Comparison of ENCODE assay signal across 9 mouse cellular contexts in the genomic region with DNA sequence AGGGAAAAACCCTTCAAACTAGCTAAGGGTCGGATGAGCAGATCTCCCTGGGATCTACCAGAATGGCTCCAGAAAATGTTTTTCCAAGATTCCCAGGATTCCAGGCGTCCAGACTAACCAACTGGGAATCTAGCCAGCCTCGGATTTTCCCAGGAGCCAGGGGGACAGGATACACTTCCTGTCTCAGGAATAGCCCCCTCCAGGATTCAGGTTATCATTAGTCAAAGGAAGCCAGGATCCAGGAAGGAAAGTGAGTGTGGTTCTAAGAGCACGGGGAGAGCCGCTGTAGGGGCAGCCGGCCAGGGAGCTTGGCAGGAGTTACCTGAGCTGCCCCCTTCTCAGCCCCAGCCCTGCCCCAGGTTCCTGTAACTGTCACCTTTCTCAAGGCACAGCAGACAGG. TPM values are rescaled to one million over a fixed set of nuclear protein-coding genes. Genes with fewer than 3 reads are reported as not detected.
DNase-seq lines count a peak whose midpoint lies in the region; ATAC-seq and TF ChIP-seq lines count a peak whose summit lies in the region.
"Had no signal": no experiment of that assay in that cellular context is flagged by ENCODE, and none has a peak within 500 bp of the region (broad histone marks: within the 10 kb centered on the region; RNA-seq: fewer than 3 reads in every experiment).

No protein-coding gene starts in this region.

- no peaks in the 10 kb centered on the region for H3K9me3 ChIP-seq in limb, embryonic 12.5 days
- no peaks in the 10 kb centered on the region for H3K9me3 ChIP-seq in midbrain, embryonic 14.5 days (ENCODE audit: control insufficient read depth, low read length)
- H3K9me3 ChIP-seq: megakaryocyte, embryonic 14.5 days had no signal

- H3K27me3 ChIP-seq in limb, embryonic 12.5 days: no peaks in the 10 kb centered on the region
- no peaks in the 10 kb centered on the region for H3K27me3 ChIP-seq in midbrain, embryonic 14.5 days (ENCODE audit: control insufficient read depth, insufficient read depth, low read length)

- DNase-seq in gastrocnemius, adult 18-20 months (ENCODE audit: low spot score): peak; percentile 43
- DNase-seq in gastrocnemius, adult 8-10 months (ENCODE audit: low spot score in 2 of 2): no peak
- DNase-seq in heart, postnatal 10 days: peak; percentile 75 to 76
- DNase-seq in ovary, postnatal 14 days (ENCODE audit: low spot score): no peak
- DNase-seq in midbrain, embryonic 14.5 days: no peak

- no peak for TF ChIP-seq CTCF in cortical plate, adult 2 months (IDR thresholded peaks at IDR 0.05; ENCODE audit: extremely low read depth, insufficient read depth, low read length)

- H3K4me3 ChIP-seq in cortical plate, adult 2 months (ENCODE audit: insufficient read depth, low read length): no peak overlapping the region
- no peak overlapping the region for H3K4me3 ChIP-seq in limb, embryonic 12.5 days (replicated peaks)
- no peak overlapping the region for H3K4me3 ChIP-seq in midbrain, embryonic 14.5 days (replicated peaks; ENCODE audit: low read depth, low read length)
- H3K4me3 ChIP-seq: megakaryocyte, embryonic 14.5 days had no signal

- no peak for TF ChIP-seq POLR2A in cortical plate, adult 2 months (IDR thresholded peaks at IDR 0.05; ENCODE audit: extremely low read depth, insufficient read depth, low read length)

- H3K4me1 ChIP-seq in cortical plate, adult 2 months (ENCODE audit: control insufficient read depth, insufficient read depth, low read length): peaks cover 3% of the 10 kb centered on the region; the same call in 1 of the 2 replicates
- H3K4me1 ChIP-seq in limb, embryonic 12.5 days (replicated peaks): peaks cover 10% of the 10 kb centered on the region
- peaks cover 13% of the 10 kb centered on the region for H3K4me1 ChIP-seq in midbrain, embryonic 14.5 days (ENCODE audit: control insufficient read depth, insufficient read depth, low read length)

- intact Hi-C loops in heart, postnatal 10 days (cut with DNase I): no loop called here

- WGBS in limb, embryonic 12.5 days: 83% methylated on average over 6 of the region's 6 CpGs
- 87% methylated on average over 6 of the region's 6 CpGs for WGBS in midbrain, embryonic 14.5 days

- H3K4me2 ChIP-seq in limb, embryonic 12.5 days: no peak overlapping the region
- H3K4me2 ChIP-seq in midbrain, embryonic 14.5 days (ENCODE audit: low read length): no peak overlapping the region

- ATAC-seq in limb, embryonic 12.5 days (ENCODE audit: insufficient number of reproducible peaks, insufficient read depth, low FRiP score, low TSS enrichment, low read depth): no peak
- ATAC-seq in megakaryocyte, adult 5-6 weeks (ENCODE audit: poor library complexity, severe bottlenecking): no peak
- ATAC-seq in midbrain, embryonic 14.5 days (ENCODE audit: low FRiP score, low TSS enrichment): no peak

- H3K27ac ChIP-seq in cortical plate, adult 2 months (ENCODE audit: insufficient read depth, low read length): peak overlapping the region; percentile 15; the same call in 1 of the 2 replicates
- H3K27ac ChIP-seq in limb, embryonic 12.5 days: 0 out of 2 replicates have a peak overlapping the region, but pooled peaks have one; percentile 23
- H3K27ac ChIP-seq in midbrain, embryonic 14.5 days (replicated peaks; ENCODE audit: low read depth, low read length): no peak overlapping the region

- no peak overlapping the region for H3K9ac ChIP-seq in limb, embryonic 12.5 days (replicated peaks)
- no peak overlapping the region for H3K9ac ChIP-seq in midbrain, embryonic 14.5 days (replicated peaks; ENCODE audit: low read length)

- peaks cover 60% of the 10 kb centered on the region for H3K36me3 ChIP-seq in limb, embryonic 12.5 days
- H3K36me3 ChIP-seq in midbrain, embryonic 14.5 days (ENCODE audit: control insufficient read depth, insufficient read depth, low read length): peaks cover 43% of the 10 kb centered on the region

RNA-seq across cellular contexts. Expression of gene Tnfaip1, which starts 5.1 kb away (rescaled TPM):
- 10 to 100 TPM; 44.0 to 48.1 TPM for total RNA-seq in gastrocnemius, adult 18-20 months (2021)
- 10 to 100 TPM; 44.2 to 54.5 (median 48.9) TPM for total RNA-seq in gastrocnemius, adult 8-10 months (2022)
- polyA plus RNA-seq in cortical plate, adult 2 months (2012; rRNA removed): 38.2 and 38.9 TPM in 2 replicates
- total RNA-seq in heart, postnatal 10 days (2021): 10 to 100 TPM; 62.7 to 66.2 TPM
- polyA plus RNA-seq in limb, embryonic 12.5 days (2016; fragmentation: Nextera tagmentation; extraction: Ambion mirVana): 70.4 and 72.5 TPM in 2 replicates
- 13.2 and 13.4 TPM in 2 replicates for total RNA-seq in megakaryocyte, adult 5-6 weeks (2015)
- 6.8 and 10.2 TPM in 2 replicates for total RNA-seq in megakaryocyte, adult 5-6 weeks (2017)
- polyA plus RNA-seq in midbrain, embryonic 14.5 days (2014; fragmentation: Nextera tagmentation; extraction: Ambion mirVana): 51.7 and 58.4 TPM in 2 replicates

RNA-seq across cellular contexts. Expression of gene Ift20, which starts 5.1 kb away (rescaled TPM):
- total RNA-seq in gastrocnemius, adult 18-20 months (2021): 10 to 100 TPM; 17.5 to 17.6 TPM
- 10 to 100 TPM; 12.7 to 21.1 (median 17.3) TPM for total RNA-seq in gastrocnemius, adult 8-10 months (2022)
- 100 and 101 TPM in 2 replicates for polyA plus RNA-seq in cortical plate, adult 2 months (2012; rRNA removed)
- 10 to 100 TPM; 50.6 to 53.5 TPM for total RNA-seq in heart, postnatal 10 days (2021)
- 129 and 132 TPM in 2 replicates for polyA plus RNA-seq in limb, embryonic 12.5 days (2016; fragmentation: Nextera tagmentation; extraction: Ambion mirVana)
- 80.0 and 89.7 TPM in 2 replicates for total RNA-seq in megakaryocyte, adult 5-6 weeks (2015)
- 96.0 and 119 TPM in 2 replicates for total RNA-seq in megakaryocyte, adult 5-6 weeks (2017)
- 133 and 135 TPM in 2 replicates for polyA plus RNA-seq in midbrain, embryonic 14.5 days (2014; fragmentation: Nextera tagmentation; extraction: Ambion mirVana)

RNA-seq across cellular contexts. Expression of gene Poldip2, which starts 19.1 kb away (rescaled TPM):
- 100 to 1,000 TPM in 1 of 2 experiments, 10 to 100 TPM in 1; 99.0 to 100 TPM for total RNA-seq in gastrocnemius, adult 18-20 months (2021)
- 100 to 1,000 TPM in 1 of 4 experiments, 10 to 100 TPM in 3; 95.0 to 105 (median 98.5) TPM for total RNA-seq in gastrocnemius, adult 8-10 months (2022)
- polyA plus RNA-seq in cortical plate, adult 2 months (2012; rRNA removed): 113 and 127 TPM in 2 replicates
- total RNA-seq in heart, postnatal 10 days (2021): 100 to 1,000 TPM; 161 to 163 TPM
- polyA plus RNA-seq in limb, embryonic 12.5 days (2016; fragmentation: Nextera tagmentation; extraction: Ambion mirVana): 176 and 180 TPM in 2 replicates
- 13.4 and 22.4 TPM in 2 replicates for total RNA-seq in megakaryocyte, adult 5-6 weeks (2015)
- total RNA-seq in megakaryocyte, adult 5-6 weeks (2017): 15.9 and 23.1 TPM in 2 replicates
- polyA plus RNA-seq in midbrain, embryonic 14.5 days (2014; fragmentation: Nextera tagmentation; extraction: Ambion mirVana): 165 and 171 TPM in 2 replicates

RNA-seq across cellular contexts. Expression of gene Tmem199, which starts 19.1 kb away (rescaled TPM):
- total RNA-seq in gastrocnemius, adult 18-20 months (2021): 10 to 100 TPM; 13.3 to 15.1 TPM
- 10 to 100 TPM; 11.0 to 16.0 (median 14.4) TPM for total RNA-seq in gastrocnemius, adult 8-10 months (2022)
- 57.8 and 62.4 TPM in 2 replicates for polyA plus RNA-seq in cortical plate, adult 2 months (2012; rRNA removed)
- total RNA-seq in heart, postnatal 10 days (2021): 10 to 100 TPM; 14.9 to 16.6 TPM
- polyA plus RNA-seq in limb, embryonic 12.5 days (2016; fragmentation: Nextera tagmentation; extraction: Ambion mirVana): 51.9 and 56.1 TPM in 2 replicates
- total RNA-seq in megakaryocyte, adult 5-6 weeks (2015): 18.5 and 24.4 TPM in 2 replicates
- 26.1 and 27.3 TPM in 2 replicates for total RNA-seq in megakaryocyte, adult 5-6 weeks (2017)
- 104 and 108 TPM in 2 replicates for polyA plus RNA-seq in midbrain, embryonic 14.5 days (2014; fragmentation: Nextera tagmentation; extraction: Ambion mirVana)

RNA-seq across cellular contexts. Expression of gene Tmem97, which starts 19.5 kb away (rescaled TPM):
- total RNA-seq in gastrocnemius, adult 18-20 months (2021): 1 to 10 TPM; 1.0 to 1.5 TPM
- 1 to 10 TPM; 1.2 to 1.6 (median 1.5) TPM for total RNA-seq in gastrocnemius, adult 8-10 months (2022)
- polyA plus RNA-seq in cortical plate, adult 2 months (2012; rRNA removed): 17.8 and 20.8 TPM in 2 replicates
- 10 to 100 TPM; 14.5 to 16.8 TPM for total RNA-seq in heart, postnatal 10 days (2021)
- 63.3 and 63.9 TPM in 2 replicates for polyA plus RNA-seq in limb, embryonic 12.5 days (2016; fragmentation: Nextera tagmentation; extraction: Ambion mirVana)
- total RNA-seq in megakaryocyte, adult 5-6 weeks (2015): 24.9 and 25.6 TPM in 2 replicates
- 12.2 and 18.0 TPM in 2 replicates for total RNA-seq in megakaryocyte, adult 5-6 weeks (2017)
- 32.0 and 32.8 TPM in 2 replicates for polyA plus RNA-seq in midbrain, embryonic 14.5 days (2014; fragmentation: Nextera tagmentation; extraction: Ambion mirVana)

Comparison
In these comparisons a context has a peak if more than half of its experiments do, and no peak if none do; other contexts are left out.
1. DNase-seq: peak in gastrocnemius, adult 18-20 months (single experiment) and heart, postnatal 10 days (2 of 2); none in gastrocnemius, adult 8-10 months (0 of 2), ovary, postnatal 14 days (single experiment) and midbrain, embryonic 14.5 days (single experiment).